ENCODE assay signal across 7 mouse cellular contexts in the genomic region with DNA sequence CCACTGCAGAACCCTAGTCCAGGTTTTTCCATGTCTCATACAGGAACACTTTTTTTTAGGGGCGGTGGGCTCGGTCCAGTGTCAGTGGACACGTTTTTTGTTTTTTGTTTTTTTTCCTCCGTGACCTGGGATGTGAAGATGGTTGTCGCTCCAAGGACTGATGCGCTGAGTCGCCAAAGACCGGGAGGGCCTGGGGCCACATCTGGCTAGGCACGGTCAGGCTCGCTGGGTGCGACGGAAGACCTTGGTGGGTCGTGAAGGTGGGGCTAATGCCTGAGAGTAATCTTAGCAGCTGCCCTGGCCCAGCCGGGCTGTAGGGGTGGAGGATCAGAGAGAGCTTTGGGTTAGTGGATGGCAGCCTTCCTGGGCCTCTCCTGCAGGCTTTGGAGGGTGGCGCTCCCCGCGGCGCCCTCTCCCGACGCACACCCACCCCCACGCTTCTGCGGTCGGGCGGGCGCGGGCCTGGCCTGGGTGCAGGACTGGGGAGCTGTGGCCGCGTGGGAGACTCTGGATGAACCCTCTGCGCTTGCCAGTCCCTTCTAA. TPM values are rescaled to one million over a fixed set of nuclear protein-coding genes. Genes with fewer than 3 reads are reported as not detected.
DNase-seq lines count a peak whose midpoint lies in the region; ATAC-seq and TF ChIP-seq lines count a peak whose summit lies in the region.

No protein-coding gene starts in this region.

- whole genome bisulfite sequencing in hindbrain, embryonic 13.5 days: 0% methylated on average over 29 of the region's 29 CpGs
- WGBS in lung, embryonic 15.5 days: 1% methylated on average over 29 of the region's 29 CpGs
- under 1% methylated on average over 29 of the region's 29 CpGs for WGBS in small intestine, adult 2 months

- H3K4me2 ChIP-seq in hindbrain, embryonic 13.5 days: peak overlapping the region; percentile 100
- H3K4me2 ChIP-seq in lung, embryonic 15.5 days: peak overlapping the region; percentile 91

- H3K27ac ChIP-seq in hindbrain, embryonic 13.5 days: peak overlapping the region; percentile 95
- peak overlapping the region; percentile 90 for H3K27ac ChIP-seq in lung, embryonic 15.5 days
- H3K27ac ChIP-seq in small intestine, adult 2 months (ENCODE audit: insufficient read depth, low read depth, low read length): no peak overlapping the region

- ATAC-seq in erythroblast, adult 5-6 weeks (replicated peaks; ENCODE audit: low FRiP score, poor library complexity, severe bottlenecking): peak; percentile 40
- ATAC-seq in hindbrain, embryonic 13.5 days (ENCODE audit: low FRiP score): peak; percentile 4; the same call in 1 of the 2 replicates
- peak; percentile 10; the same call in 1 of the 2 replicates for ATAC-seq in lung, embryonic 15.5 days (ENCODE audit: borderline replicate concordance, extremely low read depth, low FRiP score, low TSS enrichment)

- no peak for TF ChIP-seq CTCF in small intestine, adult 2 months (IDR thresholded peaks at IDR 0.05; ENCODE audit: extremely low read depth, insufficient read length, insufficient replicate concordance, low read depth, low read length)

- peak overlapping the region; percentile 97 for H3K9ac ChIP-seq in hindbrain, embryonic 13.5 days
- H3K9ac ChIP-seq in lung, embryonic 15.5 days: peak overlapping the region; percentile 81

- peak overlapping the region; percentile 90 for H3K4me3 ChIP-seq in hindbrain, embryonic 13.5 days
- peak overlapping the region; percentile 80 for H3K4me3 ChIP-seq in lung, embryonic 15.5 days
- peak overlapping the region; percentile 92 for H3K4me3 ChIP-seq in small intestine, adult 2 months (ENCODE audit: low read depth, low read length)

- no peak for TF ChIP-seq POLR2A in small intestine, adult 2 months (IDR thresholded peaks at IDR 0.05; ENCODE audit: low read depth, low read length)

- peaks cover 9% of the 10 kb centered on the region for H3K36me3 ChIP-seq in hindbrain, embryonic 13.5 days
- H3K36me3 ChIP-seq in lung, embryonic 15.5 days: no peaks in the 10 kb centered on the region
- no peaks in the 10 kb centered on the region for H3K36me3 ChIP-seq in small intestine, adult 2 months (ENCODE audit: control insufficient read depth, insufficient read depth, low read length)

- DNase-seq in right cerebral cortex, postnatal 25 days: peak; percentile 45
- no peak for DNase-seq in right cerebral cortex, postnatal 36 days (ENCODE audit: low spot score in 2 of 2)
- DNase-seq in adrenal gland, postnatal 14 days: peak; percentile 58

- H3K4me1 ChIP-seq in hindbrain, embryonic 13.5 days (replicated peaks): peaks cover 50% of the 10 kb centered on the region
- H3K4me1 ChIP-seq in lung, embryonic 15.5 days: peaks cover 47% of the 10 kb centered on the region
- peaks cover 15% of the 10 kb centered on the region for H3K4me1 ChIP-seq in small intestine, adult 2 months (ENCODE audit: control insufficient read depth, insufficient read depth, insufficient read length, low read length)

- no peaks in the 10 kb centered on the region for H3K9me3 ChIP-seq in hindbrain, embryonic 13.5 days
- H3K9me3 ChIP-seq in lung, embryonic 15.5 days: no peaks in the 10 kb centered on the region

- H3K27me3 ChIP-seq in hindbrain, embryonic 13.5 days: no peaks in the 10 kb centered on the region; the same call in 1 of the 2 replicates
- H3K27me3 ChIP-seq in lung, embryonic 15.5 days: no peaks in the 10 kb centered on the region
- no peaks in the 10 kb centered on the region for H3K27me3 ChIP-seq in small intestine, adult 2 months (ENCODE audit: control insufficient read depth, insufficient read depth, low read length)

RNA-seq across cellular contexts. Expression of a gene that starts 0.8 kb away (rescaled TPM):
- 64.0 and 72.0 TPM in 2 replicates for total RNA-seq in adrenal gland, postnatal 14 days (2021)
- total RNA-seq in erythroblast, adult 5-6 weeks (2015; ENCODE audit: low replicate concordance): 1.0 and 3.5 TPM in 2 replicates
- 10.5 and 14.5 TPM in 2 replicates for total RNA-seq in erythroblast, adult 5-6 weeks (2017; ENCODE audit: low replicate concordance)
- polyA plus RNA-seq in hindbrain, embryonic 13.5 days (2015; fragmentation: Nextera tagmentation; extraction: Ambion mirVana): 47.8 and 50.3 TPM in 2 replicates
- 41.3 and 42.8 TPM in 2 replicates for polyA plus RNA-seq in lung, embryonic 15.5 days (2015; fragmentation: Nextera tagmentation; extraction: Ambion mirVana)
- 31.4 and 59.4 TPM in 2 replicates for polyA plus RNA-seq in small intestine, adult 2 months (2012; rRNA removed)

RNA-seq across cellular contexts. Expression of a gene that starts 5.1 kb away (rescaled TPM):
- 8.6 and 10.6 TPM in 2 replicates for total RNA-seq in adrenal gland, postnatal 14 days (2021)
- total RNA-seq in erythroblast, adult 5-6 weeks (2015; ENCODE audit: low replicate concordance): 2.9 and 3.7 TPM in 2 replicates
- 2.0 and 4.3 TPM in 2 replicates for total RNA-seq in erythroblast, adult 5-6 weeks (2017; ENCODE audit: low replicate concordance)
- 51.9 and 57.4 TPM in 2 replicates for polyA plus RNA-seq in hindbrain, embryonic 13.5 days (2015; fragmentation: Nextera tagmentation; extraction: Ambion mirVana)
- polyA plus RNA-seq in lung, embryonic 15.5 days (2015; fragmentation: Nextera tagmentation; extraction: Ambion mirVana): 15.9 and 18.7 TPM in 2 replicates
- polyA plus RNA-seq in small intestine, adult 2 months (2012; rRNA removed): 51.7 and 135 TPM in 2 replicates

RNA-seq across cellular contexts. Expression of a gene that starts 7.7 kb away (rescaled TPM):
- 113 and 122 TPM in 2 replicates for total RNA-seq in adrenal gland, postnatal 14 days (2021)
- 9.2 and 25.1 TPM in 2 replicates for total RNA-seq in erythroblast, adult 5-6 weeks (2015; ENCODE audit: low replicate concordance)
- total RNA-seq in erythroblast, adult 5-6 weeks (2017; ENCODE audit: low replicate concordance): 4.3 and 9.1 TPM in 2 replicates
- polyA plus RNA-seq in hindbrain, embryonic 13.5 days (2015; fragmentation: Nextera tagmentation; extraction: Ambion mirVana): 88.1 and 96.1 TPM in 2 replicates
- polyA plus RNA-seq in lung, embryonic 15.5 days (2015; fragmentation: Nextera tagmentation; extraction: Ambion mirVana): 91.2 and 96.3 TPM in 2 replicates
- polyA plus RNA-seq in small intestine, adult 2 months (2012; rRNA removed): 159 and 230 TPM in 2 replicates

RNA-seq across cellular contexts. Expression of a gene that starts 29.1 kb away (rescaled TPM):
- total RNA-seq in adrenal gland, postnatal 14 days (2021): 57.6 and 60.5 TPM in 2 replicates
- total RNA-seq in erythroblast, adult 5-6 weeks (2015; ENCODE audit: low replicate concordance): 1.7 and 16.1 TPM in 2 replicates
- 6.3 and 15.9 TPM in 2 replicates for total RNA-seq in erythroblast, adult 5-6 weeks (2017; ENCODE audit: low replicate concordance)
- polyA plus RNA-seq in hindbrain, embryonic 13.5 days (2015; fragmentation: Nextera tagmentation; extraction: Ambion mirVana): 22.5 and 28.5 TPM in 2 replicates
- polyA plus RNA-seq in lung, embryonic 15.5 days (2015; fragmentation: Nextera tagmentation; extraction: Ambion mirVana): 40.4 and 44.4 TPM in 2 replicates
- 51.4 and 90.6 TPM in 2 replicates for polyA plus RNA-seq in small intestine, adult 2 months (2012; rRNA removed)

RNA-seq across cellular contexts. Expression of a gene that starts 29.4 kb away (rescaled TPM):
- 38.5 and 38.7 TPM in 2 replicates for total RNA-seq in adrenal gland, postnatal 14 days (2021)
- 0.58 and 4.2 TPM in 2 replicates for total RNA-seq in erythroblast, adult 5-6 weeks (2015; ENCODE audit: low replicate concordance)
- total RNA-seq in erythroblast, adult 5-6 weeks (2017; ENCODE audit: low replicate concordance): 2.5 and 3.5 TPM in 2 replicates
- polyA plus RNA-seq in hindbrain, embryonic 13.5 days (2015; fragmentation: Nextera tagmentation; extraction: Ambion mirVana): 104 and 106 TPM in 2 replicates
- polyA plus RNA-seq in lung, embryonic 15.5 days (2015; fragmentation: Nextera tagmentation; extraction: Ambion mirVana): 38.6 and 43.4 TPM in 2 replicates
- polyA plus RNA-seq in small intestine, adult 2 months (2012; rRNA removed): 34.0 and 64.7 TPM in 2 replicates

Comparison
In these comparisons a context has a peak if more than half of its experiments do, and no peak if none do; other contexts are left out.
1. DNase-seq: peak in right cerebral cortex, postnatal 25 days (single experiment) and adrenal gland, postnatal 14 days (single experiment); none in right cerebral cortex, postnatal 36 days (0 of 2).
2. Peak in every context shown above with its lines, with median percentiles within 50 percentile points of each other: ATAC-seq and H3K4me3 ChIP-seq.